Mouse (Mus musculus): ENCODE results near the gene Xpot. TPM values are rescaled to one million over a fixed set of nuclear protein-coding genes. Genes with fewer than 3 reads are reported as not detected.

Gene Xpot
- 10 to 100 TPM; 26.1 to 33.0 TPM for total RNA-seq (2023)

DNA sequence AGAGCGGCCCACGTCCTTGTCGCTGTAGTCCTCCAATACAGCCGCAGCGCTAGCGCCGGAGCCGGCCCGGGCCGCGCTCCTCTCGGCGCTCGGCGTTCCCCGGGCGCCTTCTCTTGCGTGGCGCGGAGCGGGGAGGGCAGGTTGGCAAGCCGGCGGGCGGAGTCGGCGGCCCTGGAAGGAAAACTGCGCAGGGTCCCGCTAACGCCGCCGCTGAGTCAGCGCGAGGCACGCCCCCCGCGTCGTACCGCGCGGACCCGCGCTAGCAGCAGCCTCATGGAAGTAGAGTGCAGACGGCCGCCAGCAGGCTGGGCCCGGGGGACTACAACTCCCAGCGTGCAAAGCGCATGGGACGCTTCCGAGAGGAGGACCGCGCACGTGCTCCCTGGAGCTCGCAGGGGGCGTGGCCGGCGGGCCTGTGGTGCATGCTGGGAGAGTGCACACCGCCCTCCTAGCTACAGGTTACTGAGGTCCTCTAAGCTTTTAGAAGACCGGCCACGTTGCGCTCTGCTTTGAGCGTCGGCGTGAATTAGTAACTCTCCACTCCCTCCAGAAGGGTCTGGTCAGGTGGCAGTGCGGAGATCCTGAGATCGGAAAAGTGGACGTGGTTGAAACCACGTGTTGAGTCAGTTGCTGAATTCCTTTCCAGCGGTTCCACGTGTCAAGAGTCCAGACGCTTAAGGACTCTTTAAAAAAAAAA lies at the start of gene Xpot:
Xpot (minus strand) TSS at position 147 of the 697 bp plus-strand sequence.

GRCm38 (mm10) chr10:121641272-121642053 lies 15.3 kb upstream of the Xpot start, which contains the start of gene D930020B18Rik:
TSS of gene D930020B18Rik (plus strand) at chr10:121641588.

GRCm38 (mm10) chr10:121586675-121587370 lies 39.3 kb downstream of the Xpot start, which contains the start of gene Tbk1:
TSS of gene Tbk1 (minus strand) at chr10:121586787.

Other genes with a start within 250 kb of the Xpot start
- gene Rassf3, start 150.0 kb downstream of the Xpot start, total RNA-seq (2023): 100 to 1,000 TPM; 174 to 180 TPM
- 10 to 100 TPM; 71.7 to 87.3 TPM for gene Tbk1, start 39.5 kb downstream of the Xpot start, total RNA-seq (2023)
- not detected for gene D930020B18Rik, start 15.3 kb upstream of the Xpot start, total RNA-seq (2023)
- gene BC048403, start 113.6 kb upstream of the Xpot start, total RNA-seq (2023): 1 to 10 TPM; 6.4 to 7.8 TPM